Mouse (Mus musculus): ENCODE data around the gene Chchd6.

The Chchd6 gene

DNA sequence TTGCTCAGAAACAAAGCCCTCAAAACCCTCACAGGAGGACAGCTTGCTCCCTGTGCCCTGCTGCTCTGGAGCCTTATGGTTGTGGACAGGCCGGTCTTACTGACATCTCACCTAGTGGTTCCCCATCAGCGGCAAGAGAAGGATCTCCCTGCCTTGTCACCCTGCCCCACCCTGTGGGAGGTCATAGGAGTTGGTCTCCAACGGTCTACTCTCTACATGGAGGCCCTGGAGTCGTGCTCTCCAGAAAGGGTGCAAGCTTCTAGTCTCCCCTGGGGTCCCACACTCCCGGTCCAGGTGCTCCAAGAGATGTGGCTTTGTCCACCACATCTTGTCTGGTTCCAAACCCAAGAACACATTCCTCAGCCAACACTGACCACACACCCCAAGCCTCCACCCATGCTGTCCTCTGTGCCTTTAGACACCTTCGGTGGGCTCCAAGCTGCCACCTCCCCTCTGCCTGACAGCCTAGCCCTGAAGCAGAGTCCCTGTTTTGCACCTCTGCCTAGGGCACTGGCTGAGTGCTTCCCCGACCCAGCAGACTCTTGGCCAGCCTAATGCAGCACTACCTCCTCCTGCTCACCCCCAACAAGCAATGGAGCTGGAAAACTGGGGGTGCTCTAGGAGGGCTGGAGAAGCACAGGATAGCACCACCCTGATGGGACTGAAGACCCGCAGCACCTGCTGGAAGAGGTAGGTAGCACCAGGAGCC is 234.6 kb downstream of the Chchd6 start:
- ATAC-seq (ENCODE audit: low TSS enrichment) = no peak

DNA sequence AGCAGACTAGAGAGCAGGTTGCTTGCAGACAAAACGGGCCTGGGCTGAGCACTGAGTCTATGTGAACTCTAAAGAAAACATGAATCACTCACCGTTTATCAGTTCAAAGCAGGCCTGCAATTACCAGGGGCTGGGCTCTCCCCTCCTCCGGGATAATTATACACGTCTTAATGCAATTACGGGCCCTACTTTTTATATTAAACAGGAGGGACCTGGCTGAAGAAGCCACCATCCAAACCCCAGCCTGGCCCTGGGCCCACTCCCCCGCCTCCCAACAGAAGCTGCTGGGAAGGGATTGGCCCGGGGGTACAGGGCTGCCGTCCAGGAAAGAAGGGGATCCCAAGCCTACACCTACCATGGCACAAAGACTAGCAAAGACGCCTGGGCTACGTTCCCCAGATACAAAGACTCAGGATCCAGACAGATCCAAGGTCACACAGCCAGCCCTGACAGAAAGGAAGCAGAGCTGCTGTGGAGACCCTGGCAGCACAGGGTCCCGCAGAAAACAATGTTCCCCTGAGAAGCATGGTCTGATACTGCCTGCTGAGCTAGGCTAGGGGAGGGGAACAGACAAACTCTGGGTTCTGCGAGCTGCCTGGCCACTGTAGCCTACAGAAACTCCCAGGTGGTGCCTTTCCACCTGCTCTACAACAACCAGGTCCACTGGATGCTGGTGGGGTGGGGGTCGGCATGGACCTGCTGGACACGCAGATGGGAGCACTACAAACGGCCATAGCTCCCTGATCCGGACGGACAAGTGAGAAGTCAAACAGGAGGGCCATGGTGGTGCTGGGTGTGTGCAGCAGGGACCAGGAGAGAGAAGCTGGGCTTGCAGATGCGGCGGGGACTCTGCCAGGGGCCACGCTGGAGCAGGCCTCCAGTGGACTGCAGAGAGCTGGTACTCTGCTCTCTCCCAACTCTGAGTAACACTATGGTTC is 235.4 kb downstream of the Chchd6 start:
- no peak for ATAC-seq (ENCODE audit: low TSS enrichment)

DNA sequence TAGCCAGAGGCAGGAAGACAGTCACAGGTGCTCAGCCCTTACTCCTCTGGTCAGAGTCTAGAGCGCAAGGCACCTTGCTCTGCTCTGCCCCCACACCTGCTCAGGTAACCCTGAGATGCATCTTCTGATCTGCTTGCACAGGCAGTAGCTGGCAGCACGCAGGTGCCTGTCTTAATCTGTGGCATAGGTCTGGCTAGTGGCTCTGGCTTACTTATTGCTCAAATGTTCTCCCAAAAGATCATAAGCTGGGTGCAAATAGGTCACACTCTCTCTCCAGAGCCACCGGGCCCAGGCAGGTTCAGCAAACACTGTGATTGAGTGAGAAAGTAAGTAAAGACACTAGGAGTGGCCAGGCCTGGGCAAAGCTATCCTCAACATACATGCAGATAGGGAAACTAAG is 236.3 kb downstream of the Chchd6 start:
- ATAC-seq (ENCODE audit: low TSS enrichment) = no peak

DNA sequence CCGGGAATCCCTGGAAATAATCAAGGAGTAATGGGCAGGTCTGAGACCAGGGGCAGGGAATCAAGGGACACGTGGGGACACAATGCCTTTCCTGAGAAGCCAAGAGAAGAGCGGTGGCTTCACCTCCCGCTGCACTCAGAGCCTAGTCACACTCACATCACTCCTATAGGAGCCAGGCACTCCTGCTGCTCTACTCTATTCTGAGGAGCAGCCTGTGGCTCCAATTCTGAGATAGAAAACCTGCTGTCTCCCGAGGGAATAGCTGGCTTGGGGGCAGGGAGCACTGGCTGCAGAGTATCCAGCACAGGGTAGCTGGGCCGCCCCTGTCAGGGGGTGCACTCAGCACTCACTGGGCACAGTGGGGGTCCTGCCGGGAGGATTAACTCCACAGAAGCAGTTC is 239.8 kb downstream of the Chchd6 start:
- ATAC-seq (ENCODE audit: low TSS enrichment) = peak; percentile 69

DNA sequence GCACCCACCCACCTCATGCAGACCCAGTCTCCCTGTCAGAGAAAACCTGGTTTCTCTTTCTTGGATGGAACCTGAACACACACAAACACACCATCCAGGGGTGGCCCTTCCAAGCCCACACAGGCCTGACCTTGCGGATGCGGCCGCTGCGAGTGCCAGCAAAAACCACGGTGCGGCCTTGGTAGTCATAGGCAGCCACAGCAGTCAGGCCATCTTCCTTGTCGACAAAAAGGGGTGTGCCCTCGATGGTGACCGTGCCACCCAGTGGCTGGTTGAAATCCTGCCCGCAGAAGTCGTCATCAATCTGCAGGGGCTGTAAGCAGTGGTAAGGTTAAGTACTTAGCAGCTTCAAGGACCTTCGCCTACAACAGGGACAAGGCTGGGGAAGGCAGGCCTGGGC is 240.7 kb downstream of the Chchd6 start:
- ATAC-seq (ENCODE audit: low TSS enrichment) = no peak

DNA sequence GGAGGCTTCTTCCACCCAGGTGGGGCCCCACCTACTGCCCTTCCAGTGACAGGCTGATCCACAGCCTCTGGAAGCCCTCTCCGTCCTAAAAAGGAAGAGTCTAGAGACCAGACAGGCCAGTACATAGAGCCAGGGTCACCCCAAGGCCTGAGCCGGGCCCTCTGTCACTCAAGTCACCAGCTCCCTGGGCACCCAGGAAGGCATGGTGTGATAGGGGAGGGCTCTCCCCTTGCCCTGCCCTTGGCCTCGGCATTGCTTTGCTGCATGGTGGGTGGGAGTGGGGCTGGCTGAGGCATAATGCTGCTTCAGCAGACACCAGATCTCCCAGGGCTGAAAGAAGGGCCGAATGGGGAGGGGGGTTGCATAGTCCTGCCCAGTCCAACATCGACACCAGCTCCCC is 241.4 kb downstream of the Chchd6 start:
- ATAC-seq (ENCODE audit: low TSS enrichment) = no peak

DNA sequence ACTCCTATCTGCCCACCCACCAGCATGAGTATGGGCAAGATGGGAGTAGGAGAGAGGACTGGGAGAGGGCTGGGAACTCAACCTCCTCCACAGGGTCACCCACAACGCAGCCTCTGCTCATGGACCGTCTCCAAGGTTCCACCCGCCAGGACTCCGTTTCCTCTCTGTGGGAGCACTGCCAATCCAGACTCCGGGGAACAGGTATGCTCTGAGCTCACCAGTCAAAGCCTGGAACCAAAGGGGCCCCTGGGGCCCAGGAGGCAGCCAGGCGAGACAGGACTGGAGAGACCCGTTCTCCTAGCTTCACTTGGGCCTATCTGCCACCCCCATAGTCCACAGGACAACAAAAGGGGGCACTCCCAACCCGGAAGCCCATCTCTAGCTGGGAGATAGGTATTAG is 242.4 kb downstream of the Chchd6 start:
- no peak for ATAC-seq (ENCODE audit: low TSS enrichment)

DNA sequence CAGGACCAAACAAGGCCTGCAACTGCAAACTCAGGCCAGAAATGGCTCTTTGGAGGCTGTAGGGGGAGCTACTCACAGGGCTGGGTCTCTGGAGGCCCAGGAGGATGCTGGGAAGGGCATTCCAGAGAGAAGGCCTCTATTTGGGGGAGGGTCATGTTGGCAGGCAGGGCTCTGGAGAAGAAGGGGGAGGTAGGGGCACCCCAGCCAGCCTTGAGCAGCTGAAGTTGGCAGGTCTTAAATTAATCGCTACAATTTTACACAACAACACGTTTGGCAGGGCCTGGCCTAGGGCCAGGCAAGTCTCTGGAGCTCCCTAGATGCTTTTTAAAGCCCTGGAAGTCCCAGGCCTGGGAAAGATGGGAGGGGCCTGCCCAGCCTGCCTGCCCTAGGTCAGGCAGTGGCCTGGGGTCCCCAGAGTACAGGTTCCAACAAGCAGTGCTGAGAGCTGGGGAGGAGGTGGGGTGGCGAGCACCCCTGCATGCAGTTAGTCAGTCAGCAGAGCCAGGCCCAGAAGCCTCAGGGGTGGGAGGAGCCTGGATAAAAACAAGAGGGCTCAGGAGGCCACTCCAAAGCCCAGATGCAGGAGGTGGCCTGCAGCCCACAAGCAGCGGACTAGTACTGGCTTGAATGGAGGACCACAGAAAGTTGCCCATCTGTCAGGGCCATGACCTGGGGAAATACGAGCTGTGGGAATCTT is 243.9 kb downstream of the Chchd6 start:
- peak; percentile 23 for ATAC-seq (ENCODE audit: low TSS enrichment)

DNA sequence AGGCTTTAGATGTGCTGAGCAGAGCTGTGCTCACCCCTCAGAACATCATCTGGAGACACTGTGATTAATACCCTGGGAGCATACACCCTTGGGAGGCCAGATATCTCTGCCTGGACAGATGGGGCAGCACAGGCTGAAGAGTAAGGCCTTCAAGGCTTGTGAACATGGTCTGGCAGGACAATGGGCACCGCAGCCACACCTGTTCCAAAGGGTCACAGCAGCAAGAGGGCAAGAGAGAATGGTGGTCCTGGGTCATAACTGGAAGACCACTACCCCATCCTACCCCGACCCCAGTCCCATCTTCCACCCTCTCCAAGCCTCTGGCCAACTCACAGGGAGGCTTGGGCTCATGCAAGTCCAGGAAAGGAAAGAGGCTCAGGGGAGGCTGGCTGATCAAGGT is 244.9 kb downstream of the Chchd6 start:
- no peak for ATAC-seq (ENCODE audit: low TSS enrichment)

DNA sequence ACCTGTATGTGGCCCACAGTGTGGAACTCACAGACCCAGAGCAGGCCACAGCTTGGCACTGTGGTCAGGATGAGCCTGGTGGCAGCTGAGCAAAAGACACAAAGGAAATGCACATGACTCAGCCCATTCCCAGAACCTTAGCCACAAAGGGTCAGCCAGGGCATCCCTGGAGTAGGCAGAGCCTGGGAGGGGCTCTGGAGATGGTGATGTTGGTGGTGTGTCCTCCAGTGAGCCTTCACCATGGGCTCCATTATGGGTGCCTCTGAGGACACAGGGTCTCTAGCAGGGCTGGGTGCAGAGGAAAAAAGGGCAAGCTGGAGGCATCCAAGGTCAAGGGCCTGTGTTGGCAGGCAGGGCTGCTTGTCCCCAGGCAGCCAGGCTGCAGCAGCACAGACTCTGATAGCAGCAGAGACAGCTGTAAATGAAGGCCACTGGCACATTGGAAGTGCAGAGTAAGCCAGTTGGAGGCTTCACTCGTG is 245.4 kb downstream of the Chchd6 start:
- ATAC-seq (ENCODE audit: low TSS enrichment) = 0 out of 2 replicates have a peak, but pooled peaks have one; percentile 2

DNA sequence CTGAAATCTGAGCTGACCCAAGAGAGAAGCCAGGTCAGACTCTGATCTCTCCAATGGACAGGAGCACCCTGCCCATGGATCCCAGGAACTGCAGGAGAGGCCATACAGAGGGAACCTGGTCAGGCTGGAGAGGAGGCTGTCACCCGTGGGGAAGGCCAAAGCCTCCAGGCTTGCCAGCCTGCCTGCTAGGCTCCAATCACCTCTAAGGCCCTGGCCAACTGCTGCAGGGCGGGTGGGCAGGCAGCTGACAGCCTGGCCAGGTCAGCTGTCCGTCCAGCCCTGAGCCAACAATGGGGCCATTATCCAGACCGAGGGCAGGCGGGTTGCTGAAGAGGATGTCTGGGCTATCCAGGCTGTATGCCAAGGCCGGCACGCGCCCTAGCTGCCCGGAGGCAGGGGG is 247.1 kb downstream of the Chchd6 start:
- ATAC-seq (ENCODE audit: low TSS enrichment) = 0 out of 2 replicates have a peak, but pooled peaks have one; percentile 10

DNA sequence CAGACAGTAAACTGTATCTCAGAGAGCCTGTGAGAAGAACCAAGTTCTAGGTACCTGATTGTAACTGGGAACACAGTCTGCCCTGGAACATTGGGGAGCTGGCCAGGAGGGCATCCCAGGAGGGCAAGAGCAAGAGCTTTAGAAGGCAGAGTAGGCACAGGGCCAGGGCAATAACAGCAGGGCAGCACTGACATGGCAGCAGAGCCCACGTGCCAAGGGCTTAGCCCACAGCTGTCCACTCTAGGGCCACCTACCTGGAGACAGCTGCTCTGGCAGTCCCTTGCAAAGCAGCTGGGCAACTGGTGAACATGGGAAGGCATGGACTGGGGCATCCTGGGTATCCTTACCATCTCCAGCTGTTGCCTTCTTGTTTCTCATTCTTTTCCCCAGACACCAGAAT is 247.7 kb downstream of the Chchd6 start:
- ATAC-seq (ENCODE audit: low TSS enrichment) = no peak

DNA sequence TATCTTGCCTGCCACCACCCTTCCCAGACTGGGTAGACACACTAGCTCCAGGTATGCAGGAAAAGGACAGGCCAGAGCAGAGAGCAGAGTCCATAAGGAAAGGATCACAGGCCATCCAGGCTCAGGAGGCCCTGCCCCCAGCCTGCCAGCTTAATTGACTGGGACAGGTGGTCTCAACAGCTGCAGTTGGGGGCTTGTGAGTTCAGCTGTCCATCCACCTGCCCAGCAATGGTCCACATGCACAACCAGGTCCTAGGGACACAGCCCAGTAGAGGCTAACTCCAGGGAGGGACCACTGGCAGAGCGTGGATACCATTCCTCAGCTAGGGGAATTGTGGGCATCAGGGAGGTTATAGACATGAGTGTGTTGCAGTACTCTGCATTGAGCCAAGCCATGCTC is 249.6 kb downstream of the Chchd6 start:
- ATAC-seq (ENCODE audit: low TSS enrichment) = no peak

DNA sequence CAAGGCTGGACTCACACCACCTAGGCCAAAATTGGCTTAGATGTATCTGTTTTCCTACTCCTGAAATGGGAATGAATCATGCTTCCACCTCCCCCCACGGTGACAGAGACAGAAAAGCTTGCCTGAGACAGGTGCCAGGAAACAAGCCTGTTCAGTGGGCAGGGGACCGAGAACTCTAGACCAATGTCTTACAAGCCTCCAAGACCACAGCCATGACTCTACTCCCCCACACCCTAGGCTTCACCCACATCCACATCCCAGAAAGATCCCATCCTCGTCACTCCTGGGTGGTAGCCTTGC is 250.0 kb downstream of the Chchd6 start:
- ATAC-seq (ENCODE audit: low TSS enrichment) = peak; percentile 36; the same call in 1 of the 2 replicates

DNA sequence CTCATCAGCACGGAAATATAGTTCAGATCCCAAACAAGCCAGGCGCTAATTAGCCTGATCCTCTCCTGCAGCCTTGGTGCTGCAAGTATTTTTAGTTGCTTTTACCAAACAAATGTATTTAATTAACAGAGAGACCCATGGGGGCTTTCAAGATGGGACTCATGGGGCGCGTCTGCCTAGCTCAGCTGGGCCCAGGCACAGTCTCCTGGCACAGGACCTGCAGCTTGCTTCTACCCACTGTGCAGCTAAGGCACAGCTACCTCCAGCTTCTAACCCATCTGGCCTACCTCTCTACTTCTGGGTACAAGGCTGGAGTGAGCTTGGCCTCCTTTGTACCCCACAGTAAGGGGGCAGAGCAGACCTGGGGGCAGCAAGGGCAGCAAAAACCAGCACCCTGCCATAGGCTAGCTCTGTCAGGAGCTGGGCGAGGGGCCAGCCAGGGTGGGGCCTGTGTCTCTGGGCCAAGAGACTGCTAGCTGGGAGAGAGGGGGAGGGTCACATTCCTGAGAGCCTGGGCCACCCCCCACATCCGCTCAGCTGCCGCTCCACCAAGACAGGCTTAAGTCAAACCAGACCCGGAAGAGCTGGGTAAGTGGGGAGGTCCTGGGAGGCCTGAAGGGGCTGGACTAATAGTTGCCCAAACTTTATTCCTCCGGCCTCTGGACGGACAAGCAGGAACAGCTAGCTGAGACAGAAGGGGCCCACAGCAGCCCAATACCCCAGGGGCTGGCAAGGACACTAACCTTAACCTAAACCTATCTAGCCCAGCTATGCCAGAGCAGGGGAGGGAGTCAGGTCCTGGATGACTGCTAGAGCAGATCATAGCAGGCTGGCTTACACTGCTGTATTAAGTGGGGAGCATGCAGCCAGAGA is 250.6 kb downstream of the Chchd6 start:
- peak; percentile 28; the same call in 1 of the 2 replicates for ATAC-seq (ENCODE audit: low TSS enrichment)

DNA sequence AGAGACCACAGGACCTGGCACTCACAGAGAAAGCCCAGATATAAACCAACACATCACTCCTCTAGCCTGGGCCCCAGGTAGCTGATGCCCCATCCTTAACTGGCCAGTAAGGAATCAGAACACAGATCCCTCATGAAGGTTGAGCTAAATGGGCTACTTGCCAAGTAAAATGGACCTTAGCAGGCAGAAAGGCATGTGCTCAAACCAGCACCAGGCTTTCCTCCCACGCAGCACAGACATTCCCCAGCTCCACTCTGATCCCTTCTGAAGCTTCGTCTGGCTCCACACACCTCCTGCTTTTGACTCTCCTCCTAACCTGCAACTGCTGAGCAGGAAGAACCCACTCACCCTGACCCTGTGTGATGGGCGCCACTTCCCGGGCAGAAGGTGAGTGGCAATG is 253.5 kb downstream of the Chchd6 start:
- ATAC-seq (ENCODE audit: low TSS enrichment) = no peak

DNA sequence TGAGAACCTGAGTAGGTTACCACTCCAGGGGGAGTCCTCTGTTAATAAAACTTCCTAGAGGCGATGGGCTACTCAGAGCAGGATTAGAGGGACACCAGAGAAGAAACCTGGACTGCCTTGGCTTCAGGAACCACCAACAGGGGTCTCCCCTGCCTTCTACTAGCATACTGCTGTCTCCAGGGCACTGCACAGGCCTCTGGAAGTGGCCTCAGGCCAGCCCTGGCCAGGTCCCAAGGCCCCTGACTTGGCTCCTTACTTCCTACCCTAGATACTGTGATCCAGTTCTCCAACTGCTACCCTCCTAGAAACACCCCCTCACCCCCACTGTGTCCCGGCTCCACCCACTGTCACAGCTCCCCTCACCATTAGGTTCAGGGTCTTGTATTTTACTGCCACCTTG is 256.0 kb downstream of the Chchd6 start:
- ATAC-seq (ENCODE audit: low TSS enrichment) = no peak

DNA sequence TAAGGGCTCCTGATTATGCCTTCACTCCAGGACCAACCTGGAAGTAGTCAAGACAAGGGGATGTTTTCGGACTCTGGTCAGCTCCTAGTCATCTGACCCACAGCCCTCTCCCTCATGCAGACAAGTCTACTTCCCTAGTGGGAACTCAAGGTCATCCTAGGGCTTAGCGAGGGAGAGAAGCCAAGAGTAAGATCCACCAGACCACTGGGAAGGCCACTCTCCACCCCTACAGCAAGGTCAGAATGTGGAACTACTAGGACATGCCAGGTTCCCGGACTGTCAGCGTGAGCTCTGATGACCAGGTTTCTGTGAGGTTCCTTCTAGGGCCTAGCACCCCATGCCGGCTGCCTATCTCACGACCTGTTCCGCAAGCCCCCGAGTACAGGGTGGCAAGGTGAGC is 256.7 kb downstream of the Chchd6 start:
- no peak for ATAC-seq (ENCODE audit: low TSS enrichment)

DNA sequence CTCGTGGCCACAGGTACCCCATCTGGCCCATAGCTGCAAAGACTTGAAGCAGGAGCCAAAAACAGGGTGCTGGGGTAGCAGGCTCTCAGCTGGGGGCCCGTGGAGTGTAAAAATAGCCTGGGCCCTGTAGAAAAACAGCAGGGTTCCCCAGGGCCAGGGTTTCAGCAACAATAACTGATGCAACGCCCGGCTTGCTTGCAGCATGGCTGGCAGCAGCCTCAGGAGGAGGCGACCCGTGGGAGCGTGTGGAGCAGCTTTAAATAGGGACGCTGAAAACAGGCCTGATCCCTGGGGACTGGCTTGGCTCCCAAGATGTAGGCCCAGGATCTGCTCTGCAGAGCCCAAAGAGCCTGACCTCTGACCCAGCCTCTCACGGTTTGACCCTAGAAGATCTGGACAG is 257.9 kb downstream of the Chchd6 start:
- ATAC-seq (ENCODE audit: low TSS enrichment) = peak; percentile 60

DNA sequence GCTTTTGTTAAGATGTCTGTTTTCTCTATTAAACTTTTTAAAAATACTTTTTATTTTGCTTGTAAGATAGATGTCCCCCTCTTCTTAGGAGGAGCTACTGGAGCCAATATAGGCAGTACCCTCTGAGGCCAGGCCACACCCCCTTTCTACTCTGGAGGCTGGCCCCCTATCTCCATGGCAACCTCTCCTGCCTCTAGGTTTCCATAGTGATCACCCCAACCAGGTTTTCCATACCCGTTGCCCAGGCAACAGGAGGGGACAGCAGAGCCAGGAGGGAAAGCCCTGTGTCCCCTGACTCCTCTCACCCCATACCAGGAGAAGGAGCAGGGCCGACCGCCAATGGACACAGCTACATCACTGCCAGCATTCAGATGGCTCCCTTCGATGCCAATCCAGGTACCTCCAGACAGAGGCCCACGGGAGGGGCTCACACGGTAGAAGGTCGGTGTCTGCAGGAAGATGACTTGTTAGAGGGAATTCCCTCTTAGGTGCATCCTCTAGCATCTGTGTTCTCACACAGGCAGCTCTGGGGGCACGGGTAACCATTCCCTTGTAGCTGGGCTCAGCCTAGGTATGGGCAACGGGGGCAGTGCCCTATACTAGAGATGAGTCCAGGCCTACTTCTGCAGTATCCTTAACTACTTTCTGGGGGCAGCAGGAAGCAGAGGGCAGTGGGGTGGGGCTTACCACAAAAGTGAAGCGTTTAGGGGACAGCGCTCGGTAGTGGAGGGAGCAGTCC is 261.3 kb downstream of the Chchd6 start:
- 0 out of 2 replicates have a peak, but pooled peaks have one; percentile 20 for ATAC-seq (ENCODE audit: low TSS enrichment)
